ENCODE assay signal across 21 mouse cellular contexts in the genomic region with DNA sequence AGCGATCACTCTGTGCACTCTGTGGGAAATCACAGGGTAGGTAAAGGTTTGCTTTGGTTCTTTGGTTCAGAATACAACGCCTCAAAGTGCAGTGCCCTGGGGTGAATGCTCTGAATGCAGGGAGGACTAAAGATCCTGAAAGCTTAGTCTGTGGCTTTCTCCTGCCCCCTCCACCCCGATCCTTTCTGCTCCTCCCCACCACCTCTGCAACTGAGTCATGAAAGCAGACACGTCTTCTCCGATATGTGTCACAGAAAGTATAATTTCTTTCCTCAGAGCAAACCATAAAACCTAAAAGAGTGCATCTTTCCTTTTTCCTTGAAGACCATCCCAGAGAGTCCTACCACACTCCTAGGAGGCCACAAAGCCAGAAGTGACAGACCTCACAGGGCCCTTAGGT.
DNase-seq lines count a peak whose midpoint lies in the region; TF ChIP-seq lines count a peak whose summit lies in the region.
"Had no signal": no experiment of that assay in that cellular context is flagged by ENCODE, and none has a peak within 500 bp of the region (broad histone marks: within the 10 kb centered on the region; RNA-seq: fewer than 3 reads in every experiment).

No protein-coding gene starts in this region.

- no peak for TF ChIP-seq POLR2A in cortical plate, adult 2 months (IDR thresholded peaks at IDR 0.05; ENCODE audit: extremely low read depth, insufficient read depth, low read length)

- no peak overlapping the region for H3K4me3 ChIP-seq in left cerebral cortex, adult 2 months
- no peak overlapping the region for H3K4me3 ChIP-seq in cortical plate, adult 2 months (ENCODE audit: insufficient read depth, low read length)
- H3K4me3 ChIP-seq: embryonic facial prominence, embryonic 13.5 days; embryonic facial prominence, embryonic 15.5 days; erythroblast, embryonic 14.5 days; forebrain, embryonic 10.5 days; forebrain, embryonic 12.5 days had no signal

- peak overlapping the region; percentile 36; the same call in 1 of the 2 replicates for H3K27ac ChIP-seq in left cerebral cortex, adult 2 months
- 0 out of 2 replicates have a peak overlapping the region, but pooled peaks have one; percentile 3 for H3K27ac ChIP-seq in cortical plate, adult 2 months (ENCODE audit: insufficient read depth, low read length)
- H3K27ac ChIP-seq: embryonic facial prominence, embryonic 13.5 days; embryonic facial prominence, embryonic 15.5 days; forebrain, embryonic 10.5 days; forebrain, embryonic 12.5 days had no signal

- intact Hi-C loops in left cerebral cortex, adult 2 months (cut with DNase I) = no loop called here

- no peak for TF ChIP-seq CTCF in left cerebral cortex, adult 2 months (IDR thresholded peaks at IDR 0.05)
- no peak for TF ChIP-seq CTCF in cortical plate, adult 2 months (IDR thresholded peaks at IDR 0.05; ENCODE audit: extremely low read depth, insufficient read depth, low read length)

- H3K4me1 ChIP-seq in cortical plate, adult 2 months (ENCODE audit: control insufficient read depth, insufficient read depth, low read length) = peaks cover 5% of the 10 kb centered on the region; the same call in 1 of the 2 replicates

- peak; percentile 5 for DNase-seq in heart, adult 11 months
- DNase-seq in heart, adult 8-10 months (ENCODE audit: low spot score) = no peak
- no peak for DNase-seq in left cerebral cortex, adult 2 months (ENCODE audit: extremely low spot score in 1 of 2, low spot score in 2 of 2)
- DNase-seq in left cerebral cortex, adult 9 months (ENCODE audit: low spot score in 2 of 2) = no peak
- peak; percentile 71 for DNase-seq in brain, adult 2 months (ENCODE audit: low read depth, low spot score)
- no peak for DNase-seq in adrenal gland, adult 2 months
- no peak for DNase-seq in yolk sac, embryonic 10.5 days (ENCODE audit: low spot score)
- DNase-seq: adrenal gland, postnatal 10 days; adrenal gland, postnatal 25 days; cerebellum, adult 11-12 months; cerebellum, adult 2 months; cerebellum, adult 9-10 months; cerebellum, postnatal 10 days; cerebellum, postnatal 25 days; embryo, embryonic 11 days had no signal

Comparison
In these comparisons a context has a peak if more than half of its experiments do, and no peak if none do; other contexts are left out.
1. DNase-seq: peak in heart, adult 11 months (single experiment) and brain, adult 2 months (single experiment); none in heart, adult 8-10 months (single experiment), left cerebral cortex, adult 2 months (0 of 2), left cerebral cortex, adult 9 months (0 of 2), adrenal gland, adult 2 months (single experiment) and yolk sac, embryonic 10.5 days (single experiment).